Mouse (Mus musculus): ENCODE results near the gene Lsamp. TPM values are rescaled to one million over a fixed set of nuclear protein-coding genes. Genes with fewer than 3 reads are reported as not detected.

The Lsamp gene
- total and polyA plus RNA-seq, 3 experiments = not detected

DNA sequence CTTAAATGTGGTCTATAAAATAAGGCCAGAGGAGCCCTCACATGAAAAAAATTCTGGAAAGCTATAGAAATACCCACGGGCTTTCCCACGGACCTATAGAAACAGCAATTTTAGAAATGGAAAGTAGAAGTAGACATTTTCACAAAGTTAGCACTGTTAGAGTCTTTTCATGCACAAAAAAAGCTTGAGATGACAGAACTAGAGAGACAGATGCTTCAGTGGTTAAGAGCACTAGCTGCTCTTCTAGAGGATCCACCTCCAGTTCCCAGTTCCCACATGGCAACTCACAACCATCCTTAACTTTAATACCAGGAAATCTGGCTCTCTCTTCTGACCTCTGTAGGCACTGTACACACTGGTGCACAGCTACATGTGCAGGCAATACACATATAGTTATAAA, 2049.3 kb downstream of the Lsamp start:
- Histone ChIP-seq H3K4me2 (ENCODE audit: insufficient read depth, low read depth, poor library complexity, severe bottlenecking) (no peak overlapping the region), H3K4me3 (replicated peaks in 1 of 3; ENCODE audit: low read depth in 2 of 3, low read length in 2 of 3, poor library complexity in 1 of 3) (no peak overlapping the region), H3K4me1 (ENCODE audit: control insufficient read depth in 1 of 2, insufficient read depth in 2 of 2) (no peaks in the 10 kb centered on the region), H3K27ac (ENCODE audit: insufficient read depth, low read depth) (no peak overlapping the region), H3K9ac (ENCODE audit: insufficient read depth, low read depth) (no peak overlapping the region), H3K36me3 (replicated peaks in 1 of 2; ENCODE audit: control insufficient read depth in 1 of 2, insufficient read depth in 1 of 2, low read length in 1 of 2) (no peaks in the 10 kb centered on the region), H3K79me2 (replicated peaks; ENCODE audit: control insufficient read depth, extremely low read depth, insufficient read depth, poor library complexity, severe bottlenecking) (no peaks in the 10 kb centered on the region), H3K9me3 (replicated peaks; ENCODE audit: low read length) (peaks cover 20% of the 10 kb centered on the region), H3K27me3 (replicated peaks) (no peaks in the 10 kb centered on the region)
- in situ Hi-C loops (cut with MboI; ENCODE audit: low pct_ligation_motif_present, low pct_unique_long_range_greater_than_20kb, low sequenced_read_pairs) = no loop called here
- TF ChIP-seq ELF1 (IDR thresholded peaks at IDR 0.05; ENCODE audit: low read depth, low read length) (no peak), MAZ (IDR thresholded peaks at IDR 0.05; ENCODE audit: low read depth, low read length) (no peak)
- dilution Hi-C loops (cut with MboI; ENCODE audit: extremely low pct_ligation_motif_present, extremely low pct_unique_long_range_greater_than_20kb, low sequenced_read_pairs) = no loop called here
- DNase-seq (ENCODE audit: extremely low read depth) = no peak

DNA sequence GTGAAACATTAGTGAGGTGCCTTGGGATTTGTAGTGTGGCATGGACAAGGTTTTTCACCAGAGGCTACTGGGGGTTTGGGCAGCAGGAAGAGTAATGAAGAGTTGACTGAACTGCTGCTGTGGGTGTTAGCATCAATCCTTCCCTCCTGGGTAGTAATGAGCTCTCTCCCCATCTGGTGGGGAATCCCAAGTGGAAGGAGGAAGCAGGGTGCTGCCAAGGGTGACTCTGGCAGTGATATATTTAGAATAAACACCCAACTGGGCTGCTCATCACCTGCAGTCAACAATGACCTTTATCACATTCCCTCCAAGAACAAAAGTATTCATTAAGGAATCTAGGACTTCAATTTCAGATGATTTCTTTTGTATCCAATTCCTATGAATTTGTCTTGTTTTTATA, 2064.0 kb downstream of the Lsamp start:
- H3K9ac ChIP-seq (ENCODE audit: insufficient read depth, low read depth) = no peak overlapping the region
- no peak for TF ChIP-seq TCF12 (IDR thresholded peaks at IDR 0.05; ENCODE audit: low read depth, low read length)
- TF ChIP-seq NELFE (IDR thresholded peaks at IDR 0.05; ENCODE audit: low read depth, low read length) = no peak
- TF ChIP-seq ETS1 (conservative IDR thresholded peaks at IDR 0.05; ENCODE audit: low read depth, low read length) = no peak
- TF ChIP-seq E2F4 (IDR thresholded peaks at IDR 0.05; ENCODE audit: insufficient replicate concordance, low read depth, low read length) = no peak
- TF ChIP-seq ELF1 (IDR thresholded peaks at IDR 0.05; ENCODE audit: low read depth, low read length) = no peak
- no peak for TF ChIP-seq MAZ (IDR thresholded peaks at IDR 0.05; ENCODE audit: low read depth, low read length)
- no peak for TF ChIP-seq UBTF (IDR thresholded peaks at IDR 0.05; ENCODE audit: low read depth, low read length)
- TF ChIP-seq MAX (IDR thresholded peaks at IDR 0.05; ENCODE audit: low read length) = no peak
- TF ChIP-seq TBP (conservative IDR thresholded peaks at IDR 0.05; ENCODE audit: low read depth, low read length) = no peak
- no peak for TF ChIP-seq POLR2AphosphoS2 (IDR thresholded peaks at IDR 0.05; ENCODE audit: low read depth, low read length)
- no peak for TF ChIP-seq KAT2A (IDR thresholded peaks at IDR 0.05; ENCODE audit: insufficient replicate concordance, low read length)
- TF ChIP-seq EP300 (IDR thresholded peaks at IDR 0.05; ENCODE audit: low read length) = no peak
- TF ChIP-seq MYC (IDR thresholded peaks at IDR 0.05; ENCODE audit: low read depth, low read length) = no peak
- TF ChIP-seq HCFC1 (IDR thresholded peaks at IDR 0.05; ENCODE audit: low read depth, low read length) = no peak
- TF ChIP-seq RCOR1 (conservative IDR thresholded peaks at IDR 0.05; ENCODE audit: low read depth, low read length) = no peak
- no peak for TF ChIP-seq SIN3A (IDR thresholded peaks at IDR 0.05; ENCODE audit: low read length)
- no peak overlapping the region for H3K27ac ChIP-seq (ENCODE audit: insufficient read depth, low read depth)
- peaks cover 0 to 15% of the 10 kb centered on the region in 2 experiments; a peak in 2 of 4 replicates for H3K4me1 ChIP-seq (ENCODE audit: control insufficient read depth in 1 of 2, insufficient read depth in 2 of 2)
- H3K4me3 ChIP-seq (replicated peaks in 1 of 3; ENCODE audit: low read depth in 2 of 3, low read length in 2 of 3, poor library complexity in 1 of 3) = no peak overlapping the region
- H3K27me3 ChIP-seq (replicated peaks) = no peaks in the 10 kb centered on the region
- H3K9me3 ChIP-seq (replicated peaks; ENCODE audit: low read length) = peaks cover 5% of the 10 kb centered on the region
- DNase-seq (ENCODE audit: extremely low read depth) = no peak
- dilution Hi-C loops (cut with MboI; ENCODE audit: extremely low pct_ligation_motif_present, extremely low pct_unique_long_range_greater_than_20kb, low sequenced_read_pairs) = no loop called here
- no peak overlapping the region for H3K4me2 ChIP-seq (ENCODE audit: insufficient read depth, low read depth, poor library complexity, severe bottlenecking)
- in situ Hi-C loops (cut with MboI; ENCODE audit: low pct_ligation_motif_present, low pct_unique_long_range_greater_than_20kb, low sequenced_read_pairs) = no loop called here
- no peaks in the 10 kb centered on the region for H3K79me2 ChIP-seq (replicated peaks; ENCODE audit: control insufficient read depth, extremely low read depth, insufficient read depth, poor library complexity, severe bottlenecking)
- no peaks in the 10 kb centered on the region for H3K36me3 ChIP-seq (replicated peaks in 1 of 2; ENCODE audit: control insufficient read depth in 1 of 2, insufficient read depth in 1 of 2, low read length in 1 of 2)
